Mouse (Mus musculus) cerebellum, adult 18-20 months (tissue): ENCODE measurements around the gene Mapkbp1.

Source experiments
- DNase-seq, 2 experiments: peaks; one replicate each; pipeline ENCODE4 v3.0.0; 2021

Gene Mapkbp1

GRCm38 (mm10) chr2:120055923-120056322, 83.4 kb downstream of the Mapkbp1 start:
- no peak for DNase-seq

DNA sequence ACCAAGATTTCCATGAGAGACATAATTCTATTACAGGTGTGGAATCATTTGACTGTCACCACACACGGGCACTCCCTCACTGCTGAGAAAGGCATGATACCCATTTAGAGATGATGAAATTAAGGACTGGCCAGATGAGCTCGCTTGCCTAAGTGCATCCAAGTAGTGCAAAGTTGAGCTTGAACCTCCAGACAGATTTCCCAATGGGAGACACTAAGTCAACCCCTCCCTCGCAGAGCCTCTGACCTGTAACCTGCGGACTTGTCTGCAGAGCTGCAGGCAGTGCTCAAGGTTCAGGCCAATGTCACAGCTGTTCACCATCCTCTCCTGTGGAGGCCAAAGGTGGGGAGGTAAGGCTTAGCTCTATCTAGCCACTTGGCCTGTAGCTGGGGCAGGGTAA, 86.3 kb downstream of the Mapkbp1 start:
- DNase-seq = no peak

DNA sequence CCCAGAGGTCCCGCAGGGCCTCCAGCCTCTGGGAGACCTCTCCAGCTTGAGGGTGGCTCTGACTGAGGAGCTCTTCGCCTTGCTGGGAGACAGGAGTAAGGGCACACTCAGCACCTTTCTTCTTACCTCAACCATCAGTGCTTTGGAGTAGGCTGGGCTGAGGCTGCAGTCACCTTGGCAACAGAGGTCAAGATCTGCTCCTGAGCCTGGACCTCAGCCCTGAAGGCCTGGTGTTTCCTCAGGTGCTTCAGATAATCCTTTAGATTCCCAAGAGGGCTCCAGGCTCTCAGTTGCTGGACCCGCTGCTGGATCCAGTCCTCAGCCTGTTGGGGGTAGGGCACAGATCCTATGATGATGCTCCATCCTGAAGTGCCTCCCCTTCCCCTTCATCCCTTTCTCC, 87.0 kb downstream of the Mapkbp1 start:
- DNase-seq = no peak

DNA sequence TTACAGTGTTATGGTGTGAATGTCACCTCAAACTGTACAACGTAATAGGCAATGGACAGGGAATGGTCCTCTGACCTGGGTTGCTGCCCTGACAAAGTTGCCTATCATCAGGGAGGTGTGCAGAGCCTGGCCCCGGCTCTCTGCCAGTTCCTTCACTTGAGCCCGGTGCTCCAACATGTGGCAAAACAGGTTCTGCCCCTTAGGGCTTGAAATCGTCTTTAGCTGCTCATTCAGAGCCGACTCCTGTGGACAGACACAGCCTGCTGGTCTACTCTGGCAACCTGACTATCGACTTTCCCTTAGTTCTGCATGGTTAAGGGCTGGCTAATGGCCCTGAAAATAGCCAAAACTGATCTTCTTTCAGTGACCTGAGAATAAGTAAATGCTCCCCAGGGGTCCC, 87.7 kb downstream of the Mapkbp1 start:
- no peak for DNase-seq

DNA sequence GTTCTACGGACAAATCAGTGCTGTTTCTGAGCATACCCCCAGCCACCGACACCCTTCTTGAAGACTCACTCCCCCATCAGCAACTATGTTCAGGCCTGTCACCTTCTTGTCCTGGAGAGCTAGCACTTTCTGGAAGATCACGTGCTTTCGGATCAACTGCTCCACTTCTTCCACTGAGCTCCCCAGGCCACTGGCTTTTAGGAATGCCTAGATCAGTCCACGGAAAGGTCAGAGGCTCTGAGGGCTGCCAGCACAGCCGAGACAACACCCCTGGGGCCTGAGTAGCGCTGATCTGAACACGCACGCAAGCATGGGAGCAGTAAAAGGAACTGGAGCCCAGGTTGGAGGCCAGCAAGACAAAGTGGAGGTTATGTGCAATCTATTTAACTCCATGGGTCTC, 88.2 kb downstream of the Mapkbp1 start:
- no peak for DNase-seq

DNA sequence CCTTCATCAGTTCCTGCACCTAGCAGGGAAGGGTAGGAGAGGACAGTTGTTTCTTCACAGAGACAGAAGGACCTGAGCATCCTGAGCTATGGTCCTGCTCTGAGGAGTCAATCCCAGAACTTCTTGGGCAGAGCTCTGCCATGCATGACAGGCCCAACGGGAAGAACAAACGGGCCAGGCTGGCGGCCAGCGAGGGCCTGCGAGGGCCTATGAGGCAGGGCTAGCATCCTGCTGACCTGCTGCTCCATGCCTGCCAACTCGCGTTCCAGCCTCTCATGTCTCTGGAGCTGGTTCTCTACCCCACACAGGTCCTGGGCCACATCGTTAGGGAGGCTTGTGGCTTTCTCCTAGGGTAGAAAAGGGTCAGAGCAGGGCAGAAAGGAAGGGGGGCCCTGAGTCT, 89.7 kb downstream of the Mapkbp1 start:
- no peak for DNase-seq

- no peak for DNase-seq
Measured at GRCm38 (mm10) chr2:120064639-120065038, 92.1 kb downstream of the Mapkbp1 start.

DNA sequence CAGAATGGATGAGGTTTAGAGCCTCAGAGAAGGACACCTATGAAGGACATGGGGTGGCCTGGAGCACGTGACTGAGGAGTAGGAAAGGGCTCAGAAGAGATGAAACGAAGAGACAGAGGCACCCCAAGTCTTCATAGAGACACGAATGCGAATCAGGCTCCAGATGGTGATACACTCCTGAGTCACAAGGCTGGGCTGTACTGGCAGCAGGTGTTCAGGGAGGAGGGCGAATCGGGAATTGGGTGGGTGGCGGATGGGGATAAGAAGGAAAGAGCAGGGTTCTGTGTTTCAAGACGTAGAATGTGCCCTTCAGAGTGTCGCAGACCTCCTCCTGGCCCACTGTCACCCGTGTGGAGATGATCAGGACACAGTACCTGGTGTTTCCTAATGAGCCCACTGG, 92.7 kb downstream of the Mapkbp1 start:
- no peak for DNase-seq

DNA sequence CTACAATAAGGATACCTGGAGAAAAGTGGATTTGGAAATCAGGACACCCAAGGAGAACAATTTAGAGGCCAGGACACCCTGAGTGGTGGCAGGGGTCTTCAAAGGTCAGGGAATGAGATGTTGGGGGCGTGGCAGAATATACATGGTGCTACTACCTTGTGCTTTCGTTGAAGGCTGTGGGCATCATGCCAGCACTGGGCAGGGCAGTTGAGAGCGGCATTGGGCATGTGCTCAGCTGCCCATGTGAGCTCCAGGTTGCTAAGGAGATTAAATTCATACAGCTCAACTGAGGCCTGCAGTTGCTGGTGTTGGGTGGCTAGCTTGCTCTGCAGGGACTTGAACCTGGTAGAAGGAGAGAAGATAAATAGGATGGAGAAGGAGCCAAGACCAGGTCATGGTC, 93.7 kb downstream of the Mapkbp1 start:
- no peak for DNase-seq

- DNase-seq = peak; percentile 41 to 51
Measured at GRCm38 (mm10) chr2:120068555-120069465, 96.3 kb downstream of the Mapkbp1 start.

DNA sequence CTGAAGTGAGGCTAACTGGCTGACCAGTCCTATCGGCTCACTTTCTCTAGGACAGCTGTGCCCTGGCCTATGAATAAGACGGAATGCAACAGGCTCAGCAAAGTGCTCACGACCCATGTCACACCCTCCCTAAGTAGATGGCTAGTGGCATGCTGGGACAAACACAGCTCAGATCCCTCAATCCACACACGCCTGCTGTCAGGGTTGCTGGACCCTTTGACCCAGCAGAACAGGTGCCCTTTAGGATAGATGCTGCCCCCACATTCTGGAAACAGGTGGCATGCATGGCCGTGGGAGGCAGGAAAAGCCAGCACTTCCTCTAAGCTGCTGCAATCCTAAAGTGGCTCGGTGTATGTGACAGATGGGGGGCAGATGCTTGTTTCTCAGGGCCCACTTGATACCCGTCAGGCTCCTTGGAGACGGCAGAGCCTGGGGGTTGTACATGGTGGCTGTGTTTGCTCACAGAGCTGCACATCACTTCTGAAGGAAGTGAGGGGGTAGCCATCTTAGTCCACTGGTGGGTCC, 97.0 kb downstream of the Mapkbp1 start:
- DNase-seq = no peak

DNA sequence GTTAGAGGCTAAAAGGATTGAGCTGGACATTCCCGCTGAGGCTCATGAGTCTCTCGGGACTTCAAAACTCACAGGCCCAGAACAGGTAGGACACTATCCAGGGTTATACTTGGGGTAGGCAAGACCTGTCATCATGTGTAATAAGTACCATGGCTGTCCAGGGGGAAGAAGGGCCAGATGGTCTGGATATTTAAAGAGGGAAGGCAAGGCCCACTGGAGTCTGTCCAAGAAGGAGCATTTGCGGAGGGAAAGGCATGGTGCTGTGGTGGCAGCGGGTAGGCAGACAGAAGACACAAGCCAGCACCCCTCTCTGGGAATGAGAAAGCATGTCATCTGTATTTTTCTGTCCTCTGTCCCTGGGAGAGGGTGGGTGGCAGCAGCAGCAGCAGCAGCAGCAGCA, 101.6 kb downstream of the Mapkbp1 start:
- no peak for DNase-seq

DNA sequence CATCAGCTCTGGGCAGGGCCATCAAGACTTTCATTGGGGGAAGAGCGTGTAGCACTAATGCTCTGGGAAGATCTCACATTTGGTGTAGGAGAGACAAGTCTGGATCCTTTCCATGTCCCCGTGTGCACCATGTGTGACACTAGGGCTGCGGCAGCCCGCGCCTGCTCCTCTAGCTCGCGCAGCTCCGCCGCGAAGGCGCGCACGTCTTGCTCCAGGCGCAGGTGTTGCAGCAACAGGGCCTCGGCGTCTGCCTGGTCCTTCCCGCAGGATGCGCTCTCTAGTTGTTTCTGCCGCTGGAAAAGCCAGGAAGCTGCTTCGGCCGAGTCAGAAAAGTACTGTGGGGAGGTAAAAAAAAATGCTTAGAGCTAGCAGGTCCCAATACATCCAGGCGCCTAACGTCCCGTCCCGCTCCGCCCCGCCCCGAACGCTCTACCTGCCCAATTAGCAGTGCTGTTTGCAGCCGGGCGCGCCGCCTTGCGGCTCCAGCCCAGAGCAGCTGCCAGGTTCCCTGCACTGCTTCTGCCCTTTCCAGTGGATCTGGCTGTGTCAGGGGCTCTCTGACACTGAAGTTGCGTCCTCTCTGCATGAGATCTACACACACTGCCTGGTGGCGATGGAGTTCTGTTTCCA, 103.7 kb downstream of the Mapkbp1 start:
- peak; percentile 76 to 77 for DNase-seq
